Mouse (Mus musculus): ENCODE measurements around the gene Scd3. TPM values are rescaled to one million over a fixed set of nuclear protein-coding genes. Genes with fewer than 3 reads are reported as not detected.

Scd3 gene
- polyA plus RNA-seq, 1 experiment from 2014 or later, result 0.54 TPM

DNA sequence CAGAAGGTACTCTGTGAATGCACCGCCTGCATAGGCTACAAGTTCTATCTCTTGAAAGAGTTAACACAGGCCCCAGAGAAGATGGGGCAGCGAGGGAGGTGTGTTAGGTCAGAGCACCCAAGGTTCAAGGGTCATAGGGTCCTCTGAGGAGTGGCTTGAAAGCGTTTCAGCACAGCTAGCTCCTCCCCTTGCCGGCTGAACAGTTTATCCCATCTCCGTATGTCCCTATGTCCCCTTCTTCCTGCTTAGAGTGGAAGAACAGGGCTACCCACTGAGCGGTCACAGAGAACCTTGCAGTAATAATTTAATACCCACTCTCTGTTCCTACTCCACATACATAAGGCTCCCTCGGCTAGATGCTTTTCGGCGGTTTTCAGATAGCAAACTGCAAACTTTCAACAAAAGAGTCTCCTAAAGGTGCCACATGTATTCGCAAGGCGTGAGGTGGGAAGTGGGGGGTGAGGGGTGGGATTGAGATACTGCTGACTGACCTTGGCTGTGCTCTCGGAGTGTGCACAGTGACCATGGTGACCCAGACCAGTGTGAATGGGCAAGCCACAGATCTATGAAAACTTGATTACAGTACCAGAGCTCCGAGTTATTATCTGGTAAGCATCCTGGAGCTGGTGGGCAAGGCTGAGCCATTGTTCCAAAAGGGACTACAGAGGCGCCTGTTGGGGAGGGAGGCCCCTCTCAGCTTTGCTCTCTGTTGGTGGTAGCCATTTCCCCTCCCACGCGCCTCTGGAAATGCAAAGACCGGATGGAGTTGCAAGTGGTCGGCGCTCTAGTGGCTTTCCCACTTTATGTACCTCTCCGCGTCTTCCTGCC is 90.1 kb downstream of the Scd3 start, which contains the start of gene Scd2:
Gene Scd2, plus strand, starts transcription at position 734 of the 828 bp plus-strand sequence.
- Histone ChIP-seq H3K9ac (peak within 1 kb of the TSS; percentile 86), H3K36me3 (0 out of 2 replicates have a peak, but pooled peaks cover 4% of the 10 kb centered on the region), H3K4me3 (replicated peaks) (peak within 1 kb of the TSS; percentile 75), H3K4me1 (replicated peaks) (peaks cover 48% of the 10 kb centered on the region), H3K27ac (peak within 1 kb of the TSS; percentile 98), H3K9me3 (no peaks in the 10 kb centered on the region), H3K27me3 (replicated peaks) (no peaks in the 10 kb centered on the region), H3K4me2 (replicated peaks) (peak within 1 kb of the TSS; percentile 87)
- ATAC-seq, result peak; percentile 52
- WGBS, result 2% methylated on average over 21 of the region's 21 CpGs

Other genes with a start within 250 kb of the Scd3 start
- gene Cpn1, start 216.7 kb upstream of the Scd3 start, polyA plus RNA-seq (2015; fragmentation: Nextera tagmentation; extraction: Ambion mirVana), result 21.4 and 26.2 TPM in 2 replicates
- gene Cyp2c23, start 174.1 kb upstream of the Scd3 start, polyA plus RNA-seq (2015; fragmentation: Nextera tagmentation; extraction: Ambion mirVana), result 2.7 and 3.1 TPM in 2 replicates
- 36.9 and 38.4 TPM in 2 replicates for gene Erlin1, start 133.5 kb upstream of the Scd3 start, polyA plus RNA-seq (2015; fragmentation: Nextera tagmentation; extraction: Ambion mirVana)
- 38.8 and 40.2 TPM in 2 replicates for gene Chuk, start 95.8 kb upstream of the Scd3 start, polyA plus RNA-seq (2015; fragmentation: Nextera tagmentation; extraction: Ambion mirVana)
- 28.9 and 32.7 TPM in 2 replicates for gene Cwf19l1, start 67.4 kb upstream of the Scd3 start, polyA plus RNA-seq (2015; fragmentation: Nextera tagmentation; extraction: Ambion mirVana)
- gene Bloc1s2, start 56.8 kb upstream of the Scd3 start, polyA plus RNA-seq (2015; fragmentation: Nextera tagmentation; extraction: Ambion mirVana), result 87.8 and 91.9 TPM in 2 replicates
- not detected in 2 replicates for gene Pkd2l1, start 10.8 kb upstream of the Scd3 start, polyA plus RNA-seq (2015; fragmentation: Nextera tagmentation; extraction: Ambion mirVana)
- 417 and 432 TPM in 2 replicates for gene Scd2, start 90.4 kb downstream of the Scd3 start, polyA plus RNA-seq (2015; fragmentation: Nextera tagmentation; extraction: Ambion mirVana)
- gene Scd4, start 129.8 kb downstream of the Scd3 start, polyA plus RNA-seq (2015; fragmentation: Nextera tagmentation; extraction: Ambion mirVana), result 0.10 and 0.19 TPM in 2 replicates
- 5.2 TPM in 2 replicates for gene Scd1, start 204.6 kb downstream of the Scd3 start, polyA plus RNA-seq (2015; fragmentation: Nextera tagmentation; extraction: Ambion mirVana)

All from intestine, embryonic 15.5 days (tissue).